Mouse (Mus musculus) lung, adult 10 weeks (tissue): ENCODE measurements around the gene Wrap53. TPM values are rescaled to one million over a fixed set of nuclear protein-coding genes. Genes with fewer than 3 reads are reported as not detected.

Source experiments
- polyA plus RNA-seq: library from polyadenylated mRNA; stranded (reverse); fragments of 350-450 nt; fragmentation: Illumina TruSeq; extraction: RNeasy Lipid Tissue Mini Kit (QIAGEN cat#74804); gene quantifications from one replicate; pipeline ENCODE4 v1.2.3, GENCODE M21; 2014; ENCODE audit warnings: low read depth, low replicate concordance; ENCODE audit not compliant: insufficient read depth

Gene Wrap53
- polyA plus RNA-seq, result 10.4 TPM

GRCm38 (mm10) chr11:69580091-69580514, at the start of gene Wrap53, which contains the start of gene Trp53:
Wrap53 (minus strand) TSS chr11:69580255.
Trp53 (plus strand) TSS chr11:69580359.

GRCm38 (mm10) chr11:69621571-69622268, 41.7 kb upstream of the Wrap53 start, which contains the start of gene Sat2:
Sat2 (plus strand) TSS chr11:69622024.

GRCm38 (mm10) chr11:69617805-69618204, 37.8 kb upstream of the Wrap53 start, which contains the start of gene Shbg:
Shbg (minus strand) TSS chr11:69617905.

GRCm38 (mm10) chr11:69605726-69606490, 25.9 kb upstream of the Wrap53 start, which contains the start of gene Atp1b2:
Atp1b2 (minus strand) TSS chr11:69605942.

GRCm38 (mm10) chr11:69559851-69560765, 19.9 kb downstream of the Wrap53 start, which contains the start of gene Efnb3:
Efnb3 (minus strand) TSS chr11:69560205.

GRCm38 (mm10) chr11:69549060-69549656, 30.9 kb downstream of the Wrap53 start, which contains the start of gene Dnah2:
Dnah2 (minus strand) TSS chr11:69549110.

Other genes starting within 250 kb of the Wrap53 start
- 1.3 TPM for gene Rnf227, start 239.8 kb downstream of the Wrap53 start, polyA plus RNA-seq
- gene Chd3, start 210.8 kb downstream of the Wrap53 start, polyA plus RNA-seq, result 45.8 TPM
- gene Naa38, start 184.8 kb downstream of the Wrap53 start, polyA plus RNA-seq, result 125 TPM
- 11.8 TPM for gene Cyb5d1, start 184.6 kb downstream of the Wrap53 start, polyA plus RNA-seq
- 12.9 TPM for gene Tmem88, start 182.0 kb downstream of the Wrap53 start, polyA plus RNA-seq
- 6.6 TPM for gene Kdm6b, start 166.6 kb downstream of the Wrap53 start, polyA plus RNA-seq
- gene Dnah2, start 31.1 kb downstream of the Wrap53 start, polyA plus RNA-seq, result 0.85 TPM
- gene Efnb3, start 20.1 kb downstream of the Wrap53 start, polyA plus RNA-seq, result 0.30 TPM
- gene Trp53, start 104 bp upstream of the Wrap53 start, polyA plus RNA-seq, result 26.0 TPM
- gene Atp1b2, start 25.7 kb upstream of the Wrap53 start, polyA plus RNA-seq, result 5.4 TPM
- not detected for gene Shbg, start 37.6 kb upstream of the Wrap53 start, polyA plus RNA-seq
- 4.7 TPM for gene Sat2, start 41.8 kb upstream of the Wrap53 start, polyA plus RNA-seq
- gene Fxr2, start 52.7 kb upstream of the Wrap53 start, polyA plus RNA-seq, result 39.7 TPM
- not detected for gene Sox15, start 75.1 kb upstream of the Wrap53 start, polyA plus RNA-seq
- gene Mpdu1, start 82.4 kb upstream of the Wrap53 start, polyA plus RNA-seq, result 53.4 TPM
- gene Cd68, start 85.9 kb upstream of the Wrap53 start, polyA plus RNA-seq, result 44.2 TPM
- gene Eif4a1, start 92.2 kb upstream of the Wrap53 start, polyA plus RNA-seq, result 289 TPM
- gene Senp3, start 101.8 kb upstream of the Wrap53 start, polyA plus RNA-seq, result 47.0 TPM
- 23.3 TPM for gene Tnfsf13, start 105.5 kb upstream of the Wrap53 start, polyA plus RNA-seq
- gene Tnfsf12, start 115.6 kb upstream of the Wrap53 start, polyA plus RNA-seq, result 48.4 TPM
- 24.8 TPM for gene Tnfsfm13, start 115.8 kb upstream of the Wrap53 start, polyA plus RNA-seq
- 16.2 TPM for gene Polr2a, start 178.4 kb upstream of the Wrap53 start, polyA plus RNA-seq
- 0.85 TPM for gene Slc35g3, start 181.7 kb upstream of the Wrap53 start, polyA plus RNA-seq
- gene Zbtb4, start 185.7 kb upstream of the Wrap53 start, polyA plus RNA-seq, result 25.6 TPM
- gene Chrnb1, start 215.7 kb upstream of the Wrap53 start, polyA plus RNA-seq, result 10.1 TPM
- gene Fgf11, start 221.6 kb upstream of the Wrap53 start, polyA plus RNA-seq, result 3.4 TPM
- gene Tmem102, start 225.4 kb upstream of the Wrap53 start, polyA plus RNA-seq, result 4.9 TPM
- not detected for gene Gm39566, start 235.0 kb upstream of the Wrap53 start, polyA plus RNA-seq
- not detected for gene Spem2, start 238.2 kb upstream of the Wrap53 start, polyA plus RNA-seq
- gene Spem1, start 241.9 kb upstream of the Wrap53 start, polyA plus RNA-seq, result not detected